Mouse (Mus musculus): Measurements from ENCODE around the gene Mat2a. TPM values are rescaled to one million over a fixed set of nuclear protein-coding genes. Genes with fewer than 3 reads are reported as not detected.
A peak's percentile ranks its signal among the peaks of the same experiment; 100 is the strongest.
"Not testable (repeated sequence)": the region's sequence is repeated elsewhere in the genome, so short reads cannot be mapped to it uniquely, and the experiment has no call there.

The Mat2a gene
- polyA plus RNA-seq, 1 experiment from 2014 or later: 380 TPM

DNA sequence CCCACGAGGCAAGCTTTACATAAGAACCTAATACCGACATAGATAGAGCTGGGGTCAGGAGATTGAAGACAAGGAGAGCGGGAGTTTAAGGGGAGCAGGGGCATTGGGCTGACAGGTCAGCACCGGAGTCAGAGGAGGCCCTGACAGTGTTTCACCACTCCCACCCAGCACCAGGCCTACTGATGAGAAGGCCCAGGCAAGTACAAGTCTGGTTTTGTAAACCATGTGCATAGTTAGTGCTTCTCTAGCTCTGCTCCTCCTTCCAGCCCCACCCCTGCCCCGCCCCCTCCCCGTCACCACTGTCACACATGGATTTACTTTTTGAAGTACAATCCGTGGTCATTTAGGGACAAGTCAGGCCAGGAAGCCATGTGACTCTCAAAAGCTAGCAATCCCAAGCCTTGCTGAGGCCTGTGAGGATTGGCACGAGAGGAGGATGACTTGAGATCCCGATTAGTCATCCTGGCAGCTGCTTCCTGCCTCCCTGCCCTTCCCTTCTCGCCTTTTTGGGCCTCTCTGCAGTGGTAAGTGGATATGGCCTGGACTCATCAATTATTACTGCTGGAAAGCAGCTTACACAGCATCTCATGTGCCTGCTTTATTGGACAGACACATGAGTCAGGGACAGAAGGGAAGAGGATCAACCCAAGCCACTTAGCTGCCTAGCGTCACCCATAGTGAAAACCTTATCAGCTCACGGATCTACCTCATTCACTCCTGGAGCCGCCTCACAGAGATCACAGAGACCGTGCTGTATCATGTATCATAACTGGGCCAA lies 34.1 kb upstream of the Mat2a start:
- Histone ChIP-seq H3K27ac (no peak overlapping the region), H3K27me3 (replicated peaks) (no peaks in the 10 kb centered on the region), H3K4me1 (no peaks in the 10 kb centered on the region), H3K36me3 (replicated peaks) (no peaks in the 10 kb centered on the region), H3K9ac (no peak overlapping the region), H3K4me2 (no peak overlapping the region), H3K4me3 (no peak overlapping the region), H3K9me3 (no peaks in the 10 kb centered on the region)
- 68% methylated on average over 14 of the region's 14 CpGs for WGBS
- ATAC-seq (replicated peaks): no peak

- ATAC-seq (replicated peaks): no peak
- Histone ChIP-seq H3K9ac (no peak overlapping the region), H3K9me3 (no peaks in the 10 kb centered on the region)
These were observed 26.8 kb upstream of the Mat2a start for GRCm38 (mm10) chr6:72466171-72466570.

DNA sequence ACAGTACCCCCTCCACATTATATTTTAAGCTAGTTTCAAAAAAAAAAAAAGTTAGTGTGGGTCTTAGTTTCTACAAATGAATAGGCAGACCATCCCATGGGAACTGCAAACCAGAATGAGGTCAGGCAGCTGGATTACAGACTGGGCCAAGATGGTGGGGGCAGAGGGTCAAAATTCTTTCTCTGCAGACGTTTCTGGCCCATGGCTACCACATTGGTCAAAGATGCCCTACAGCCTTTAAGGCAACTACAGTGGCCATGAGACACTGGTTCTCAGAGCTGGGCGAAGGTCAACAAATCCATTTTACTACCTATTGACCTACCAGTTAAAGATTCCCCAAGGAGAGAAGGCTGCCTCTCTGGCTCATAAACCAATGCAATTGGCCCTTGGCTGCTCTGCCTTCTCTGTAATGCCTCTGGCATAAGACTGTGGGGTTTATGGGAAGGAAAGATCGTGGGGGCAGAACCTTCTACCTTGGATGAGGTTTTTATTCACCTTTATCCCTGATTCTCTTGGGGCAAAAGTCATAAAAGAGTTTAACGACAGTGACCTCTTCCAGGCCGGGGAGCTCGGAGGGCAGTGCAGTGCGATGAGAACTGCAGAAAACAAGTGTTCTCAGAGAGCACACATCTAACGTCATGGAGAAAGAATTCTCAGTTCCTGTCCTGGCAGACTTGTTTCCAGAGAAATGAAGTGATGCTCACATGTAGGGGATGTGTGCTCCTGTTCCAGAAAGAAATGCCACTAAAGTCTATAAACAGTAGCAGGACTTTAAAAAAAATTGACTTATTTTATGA lies 26.2 kb upstream of the Mat2a start:
- WGBS: 85% methylated on average over 8 of the region's 8 CpGs
- no peak for ATAC-seq (replicated peaks)
- Histone ChIP-seq H3K9ac (no peak overlapping the region), H3K4me3 (no peak overlapping the region), H3K9me3 (no peaks in the 10 kb centered on the region), H3K27me3 (replicated peaks) (no peaks in the 10 kb centered on the region), H3K27ac (no peak overlapping the region), H3K36me3 (replicated peaks) (no peaks in the 10 kb centered on the region), H3K4me1 (no peaks in the 10 kb centered on the region), H3K4me2 (no peak overlapping the region)

More at GRCm38 (mm10) chr6:72466171-72466570, 26.8 kb upstream of the Mat2a start:
- Histone ChIP-seq H3K27me3 (replicated peaks) (no peaks in the 10 kb centered on the region), H3K27ac (no peak overlapping the region), H3K4me2 (no peak overlapping the region), H3K4me3 (no peak overlapping the region), H3K36me3 (replicated peaks) (no peaks in the 10 kb centered on the region), H3K4me1 (no peaks in the 10 kb centered on the region)
- WGBS: 88% methylated on average over 4 of the region's 4 CpGs

DNA sequence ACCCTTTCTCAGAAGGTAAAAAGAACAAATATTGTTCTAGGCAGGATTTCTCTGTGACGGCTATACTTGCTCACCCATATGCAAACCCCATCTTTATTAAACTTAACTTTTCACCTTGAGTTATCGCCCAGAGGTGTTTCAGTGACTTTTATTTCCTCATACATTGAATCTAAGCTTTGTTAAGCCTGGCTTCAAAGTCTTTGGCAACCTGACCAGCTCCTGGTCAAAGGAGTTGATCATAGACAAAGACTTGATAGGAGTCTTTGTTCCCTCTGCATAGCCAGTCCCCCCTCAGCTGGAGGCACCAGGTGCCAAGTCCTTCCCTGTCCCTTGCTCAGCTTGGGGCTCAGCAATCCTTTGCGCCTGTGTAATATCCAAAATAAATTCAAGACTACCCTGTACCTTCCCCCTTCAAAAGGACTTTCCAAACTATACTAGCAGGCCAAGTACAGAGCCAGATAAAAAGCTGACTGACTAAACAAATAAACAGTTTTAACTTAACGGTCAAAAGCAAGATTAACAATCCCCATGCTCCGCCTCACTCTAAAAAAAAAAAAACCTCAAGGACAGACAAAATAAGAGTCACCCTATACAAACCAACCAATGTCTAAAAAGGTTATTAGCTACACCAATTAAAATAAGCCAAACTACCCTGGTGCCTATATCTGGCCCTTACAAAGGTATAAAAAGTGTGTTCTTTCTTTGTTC lies 23.3 kb upstream of the Mat2a start:
- 80% methylated on average over 5 of the region's 5 CpGs for WGBS
- H3K4me1 ChIP-seq; H3K27ac ChIP-seq; H3K9me3 ChIP-seq; H3K27me3 ChIP-seq (replicated peaks); H3K9ac ChIP-seq; H3K4me2 ChIP-seq; ATAC-seq (replicated peaks); H3K36me3 ChIP-seq (replicated peaks); H3K4me3 ChIP-seq: not testable (repeated sequence)

DNA sequence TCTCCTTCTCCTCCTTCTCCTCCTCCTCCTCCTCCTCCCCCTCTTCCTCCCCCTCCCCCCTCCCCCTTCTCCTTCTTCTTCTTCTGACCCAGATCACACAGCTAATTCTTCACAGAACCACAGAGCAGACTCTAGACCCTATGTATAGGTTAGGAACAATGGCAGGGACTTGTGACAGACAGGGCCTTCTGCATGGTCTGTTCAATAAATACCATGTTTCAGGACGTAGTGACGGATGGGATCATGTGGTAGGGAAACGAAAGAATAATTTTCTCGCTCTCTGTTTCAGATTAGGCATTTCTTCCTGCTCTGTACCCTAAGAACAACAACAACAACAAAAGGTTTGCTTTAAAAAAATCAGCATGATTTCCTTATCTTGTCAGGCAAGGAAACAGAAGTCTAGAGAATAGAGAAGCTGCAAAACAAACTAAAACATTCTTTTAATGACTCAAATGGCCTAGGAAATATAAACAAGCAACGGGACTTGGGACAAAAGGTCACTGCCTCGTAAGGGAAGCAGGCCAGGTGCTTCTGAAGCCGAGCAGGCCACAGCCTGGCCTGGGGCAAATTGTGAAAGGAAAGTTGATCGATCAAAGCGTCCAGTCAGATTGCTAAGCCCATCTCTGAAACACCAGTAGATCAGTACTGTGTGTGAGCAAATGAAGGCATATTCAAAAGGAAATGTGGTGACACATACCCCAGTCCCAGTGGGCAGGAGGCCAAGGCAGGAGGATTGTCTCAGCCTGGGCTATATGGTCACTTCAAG lies 20.9 kb upstream of the Mat2a start:
- 71% methylated on average over 9 of the region's 9 CpGs for WGBS
- H3K36me3 ChIP-seq (replicated peaks): no peaks in the 10 kb centered on the region

GRCm38 (mm10) chr6:72458921-72459320 lies 19.6 kb upstream of the Mat2a start:
- 64% methylated on average over 5 of the region's 5 CpGs for WGBS
- Histone ChIP-seq H3K9me3 (no peaks in the 10 kb centered on the region), H3K27me3 (replicated peaks) (no peaks in the 10 kb centered on the region), H3K36me3 (replicated peaks) (no peaks in the 10 kb centered on the region), H3K4me3 (no peak overlapping the region), H3K4me1 (peaks cover 10% of the 10 kb centered on the region), H3K4me2 (no peak overlapping the region), H3K9ac (no peak overlapping the region), H3K27ac (no peak overlapping the region)
- no peak for ATAC-seq (replicated peaks)

More for the DNA sequence above, 20.9 kb upstream of the Mat2a start:
- H3K4me2 ChIP-seq: no peak overlapping the region
- H3K9me3 ChIP-seq: no peaks in the 10 kb centered on the region
- H3K9ac ChIP-seq: no peak overlapping the region
- H3K27me3 ChIP-seq (replicated peaks): no peaks in the 10 kb centered on the region
- no peaks in the 10 kb centered on the region; the same call in 1 of the 2 replicates for H3K4me1 ChIP-seq
- no peak for ATAC-seq (replicated peaks)
- H3K4me3 ChIP-seq: no peak overlapping the region
- no peak overlapping the region for H3K27ac ChIP-seq

GRCm38 (mm10) chr6:72458418-72458817 lies 19.1 kb upstream of the Mat2a start:
- WGBS: 85% methylated on average over 7 of the region's 7 CpGs
- H3K4me3 ChIP-seq: no peak overlapping the region
- no peaks in the 10 kb centered on the region for H3K9me3 ChIP-seq
- no peak overlapping the region for H3K4me2 ChIP-seq
- no peak overlapping the region for H3K9ac ChIP-seq
- H3K4me1 ChIP-seq: peaks cover 10% of the 10 kb centered on the region
- no peaks in the 10 kb centered on the region for H3K36me3 ChIP-seq (replicated peaks)
- H3K27ac ChIP-seq: no peak overlapping the region
- no peak for ATAC-seq (replicated peaks)
- H3K27me3 ChIP-seq (replicated peaks): no peaks in the 10 kb centered on the region

- Histone ChIP-seq H3K27ac (no peak overlapping the region), H3K4me3 (no peak overlapping the region), H3K4me2 (no peak overlapping the region), H3K9ac (no peak overlapping the region), H3K36me3 (replicated peaks) (no peaks in the 10 kb centered on the region), H3K9me3 (no peaks in the 10 kb centered on the region), H3K27me3 (replicated peaks) (no peaks in the 10 kb centered on the region), H3K4me1 (peaks cover 10% of the 10 kb centered on the region)
- WGBS: 81% methylated on average over 4 of the region's 4 CpGs
- no peak for ATAC-seq (replicated peaks)
These were observed 17.2 kb upstream of the Mat2a start for GRCm38 (mm10) chr6:72456567-72456966.

- WGBS: 37% methylated on average over 7 of the region's 7 CpGs
- H3K27ac ChIP-seq: peak overlapping the region; percentile 53
- no peaks in the 10 kb centered on the region for H3K36me3 ChIP-seq (replicated peaks)
- no peaks in the 10 kb centered on the region for H3K27me3 ChIP-seq (replicated peaks)
- peaks cover 10% of the 10 kb centered on the region for H3K4me1 ChIP-seq
- no peaks in the 10 kb centered on the region for H3K9me3 ChIP-seq
- ATAC-seq (replicated peaks): peak; percentile 62
- no peak overlapping the region for H3K4me3 ChIP-seq
- H3K9ac ChIP-seq: no peak overlapping the region
- H3K4me2 ChIP-seq: no peak overlapping the region
These were observed 15.5 kb upstream of the Mat2a start for GRCm38 (mm10) chr6:72454833-72455373.

GRCm38 (mm10) chr6:72454072-72454746 lies 14.9 kb upstream of the Mat2a start:
- no peaks in the 10 kb centered on the region for H3K36me3 ChIP-seq (replicated peaks)
- peaks cover 10% of the 10 kb centered on the region for H3K4me1 ChIP-seq
- ATAC-seq (replicated peaks): peak; percentile 73
- no peaks in the 10 kb centered on the region for H3K9me3 ChIP-seq
- H3K27ac ChIP-seq: peak overlapping the region; percentile 53
- H3K9ac ChIP-seq: no peak overlapping the region
- H3K4me3 ChIP-seq: no peak overlapping the region
- H3K4me2 ChIP-seq: no peak overlapping the region
- H3K27me3 ChIP-seq (replicated peaks): no peaks in the 10 kb centered on the region
- 61% methylated on average over 7 of the region's 7 CpGs for WGBS

- Histone ChIP-seq H3K36me3 (replicated peaks) (no peaks in the 10 kb centered on the region), H3K9ac (no peak overlapping the region), H3K4me3 (no peak overlapping the region), H3K4me1 (peaks cover 10% of the 10 kb centered on the region), H3K27ac (no peak overlapping the region), H3K27me3 (replicated peaks) (no peaks in the 10 kb centered on the region), H3K4me2 (no peak overlapping the region), H3K9me3 (no peaks in the 10 kb centered on the region)
- WGBS: 57% methylated on average over 3 of the region's 3 CpGs
- ATAC-seq (replicated peaks): no peak
These were observed 14.2 kb upstream of the Mat2a start for GRCm38 (mm10) chr6:72453578-72453977.
